Mouse (Mus musculus) E14TG2a.4 (cell line): ENCODE measurements around the gene Knstrn.
A peak's percentile ranks its signal among the peaks of the same experiment; 100 is the strongest.

ENCODE experiments used
- H3K27me3 ChIP-seq: 2 replicates; pipeline ENCODE4 v1.6.1; 2014; ENCODE audit warnings: low read length, control low read depth; ENCODE audit not compliant: insufficient read depth
- H3K36me3 ChIP-seq: 2 replicates; pipeline ENCODE4 v1.6.1; 2014; ENCODE audit warnings: low read length, control low read depth; ENCODE audit not compliant: insufficient read depth
- H3K4me1 ChIP-seq: replicated peaks from 2 replicates; pipeline ENCODE4 v1.6.1; 2014; ENCODE audit warnings: low read depth, low read length, control low read depth
- H3K4me3 ChIP-seq: replicated peaks from 2 replicates; pipeline ENCODE4 v1.5.1; 2014; ENCODE audit warnings: mild to moderate bottlenecking, low read length
- H3K9me3 ChIP-seq: 2 replicates; pipeline ENCODE4 v1.6.1; 2014; ENCODE audit warnings: low read length, control low read depth
- CTCF ChIP-seq: conservative IDR thresholded peaks from 2 replicates; pipeline ENCODE4 v1.5.1; 2014; ENCODE audit warnings: low read length
- NANOG ChIP-seq: IDR thresholded peaks from 2 replicates; pipeline ENCODE4 v1.6.1; 2014; ENCODE audit warnings: borderline replicate concordance, low read length, mixed read lengths
- POU5F1 ChIP-seq: IDR thresholded peaks from 2 replicates; pipeline ENCODE4 v1.6.1; 2014; ENCODE audit warnings: low read length, borderline replicate concordance

Knstrn gene

DNA sequence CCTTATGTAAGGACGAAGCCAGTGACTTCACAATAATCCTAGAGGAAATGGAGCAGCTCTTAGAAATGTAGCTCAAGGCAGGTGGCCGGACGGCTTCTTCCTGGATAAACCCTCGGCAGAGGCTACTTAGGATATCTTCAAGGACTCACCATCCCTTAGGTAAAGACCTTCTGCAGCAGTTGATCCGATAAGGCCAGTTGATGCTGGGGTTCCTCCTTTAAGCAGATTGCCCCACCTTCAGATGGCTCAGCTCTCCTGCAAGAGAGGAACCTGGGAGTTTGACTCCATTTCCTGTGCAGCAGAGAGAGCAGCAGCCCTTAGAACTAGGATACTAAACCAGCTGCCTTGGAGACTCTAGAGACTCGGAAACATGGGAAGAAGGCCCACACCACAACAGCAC, 20.3 kb downstream of the Knstrn start:
- peaks cover 43% of the 10 kb centered on the region for H3K4me1 ChIP-seq
- H3K36me3 ChIP-seq = peaks cover 75% of the 10 kb centered on the region
- TF ChIP-seq CTCF = no peak
- no peak for TF ChIP-seq POU5F1
- TF ChIP-seq NANOG = no peak
- H3K27me3 ChIP-seq = no peaks in the 10 kb centered on the region
- no peaks in the 10 kb centered on the region for H3K9me3 ChIP-seq
- no peak overlapping the region for H3K4me3 ChIP-seq

DNA sequence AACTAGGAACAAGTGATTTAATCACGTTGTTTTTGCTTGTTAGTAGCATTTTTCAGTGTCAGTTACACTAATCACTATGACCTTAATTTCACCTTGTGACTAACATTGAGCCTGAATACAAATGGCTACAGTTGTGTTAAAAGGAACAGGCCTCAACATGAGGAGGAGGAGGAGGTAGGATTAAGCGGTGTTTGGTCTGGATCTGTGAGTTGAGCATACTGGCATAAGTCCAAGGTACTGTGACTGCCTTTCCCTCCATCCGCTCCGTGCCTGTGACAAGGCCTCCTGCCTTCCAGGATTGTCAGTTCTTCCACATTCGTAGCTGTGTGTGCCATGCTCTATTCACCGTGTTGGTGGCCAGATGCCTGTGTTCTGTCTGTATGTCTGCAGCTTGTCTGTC, 21.3 kb downstream of the Knstrn start:
- no peaks in the 10 kb centered on the region for H3K27me3 ChIP-seq
- H3K4me3 ChIP-seq = no peak overlapping the region
- peaks cover 66% of the 10 kb centered on the region for H3K36me3 ChIP-seq
- peaks cover 47% of the 10 kb centered on the region for H3K4me1 ChIP-seq
- TF ChIP-seq NANOG (no peak), CTCF (no peak), POU5F1 (no peak)
- no peaks in the 10 kb centered on the region for H3K9me3 ChIP-seq

DNA sequence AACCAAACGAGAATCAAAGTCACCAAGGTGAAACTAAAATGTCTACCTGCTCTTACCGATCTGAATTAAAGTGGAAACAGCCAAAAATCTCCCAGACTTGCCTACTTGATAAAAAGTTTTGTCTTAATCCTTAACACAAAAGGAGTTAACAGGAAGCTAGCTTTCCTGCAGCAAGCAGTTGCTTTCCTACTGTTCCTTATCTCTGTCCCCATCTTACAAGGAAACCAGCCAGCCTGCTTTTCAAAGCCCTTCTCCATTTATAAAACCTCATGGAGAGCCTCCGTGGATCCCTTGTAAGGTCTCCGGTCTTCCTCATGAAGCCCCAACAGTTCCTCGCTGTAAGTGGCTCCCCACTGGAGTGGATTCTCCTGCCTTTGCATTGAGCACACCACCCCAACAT, 24.5 kb downstream of the Knstrn start:
- H3K4me3 ChIP-seq = 0 out of 2 replicates have a peak overlapping the region, but pooled peaks have one; percentile 32
- no peaks in the 10 kb centered on the region for H3K27me3 ChIP-seq
- TF ChIP-seq CTCF = no peak
- no peak for TF ChIP-seq NANOG
- no peaks in the 10 kb centered on the region for H3K9me3 ChIP-seq
- peaks cover 47% of the 10 kb centered on the region for H3K4me1 ChIP-seq
- H3K36me3 ChIP-seq = peaks cover 35% of the 10 kb centered on the region

DNA sequence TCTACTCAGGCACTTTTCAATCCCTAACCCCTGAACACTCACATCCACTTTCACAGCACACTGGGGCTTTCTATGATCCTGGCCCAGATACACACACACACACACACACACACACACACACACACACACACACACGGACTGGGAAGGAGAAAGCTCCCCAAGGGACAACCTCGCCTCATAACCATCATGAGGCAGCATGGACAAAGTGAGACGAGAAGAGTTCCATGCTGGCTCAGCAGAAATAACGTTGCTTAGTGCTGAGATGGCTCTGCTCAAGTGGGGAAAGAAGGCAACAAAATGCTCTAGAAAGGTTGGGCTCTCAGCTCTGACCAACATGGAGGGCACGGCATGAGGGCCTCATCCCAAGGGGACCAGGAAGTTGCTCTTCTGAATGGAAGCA, 27.4 kb downstream of the Knstrn start:
- Histone ChIP-seq H3K27me3 (no peaks in the 10 kb centered on the region), H3K9me3 (peaks cover 6% of the 10 kb centered on the region), H3K36me3 (peaks cover 6% of the 10 kb centered on the region), H3K4me3 (no peak overlapping the region), H3K4me1 (peaks cover 36% of the 10 kb centered on the region)
- TF ChIP-seq NANOG = no peak
- TF ChIP-seq CTCF = no peak
- TF ChIP-seq POU5F1 = no peak

DNA sequence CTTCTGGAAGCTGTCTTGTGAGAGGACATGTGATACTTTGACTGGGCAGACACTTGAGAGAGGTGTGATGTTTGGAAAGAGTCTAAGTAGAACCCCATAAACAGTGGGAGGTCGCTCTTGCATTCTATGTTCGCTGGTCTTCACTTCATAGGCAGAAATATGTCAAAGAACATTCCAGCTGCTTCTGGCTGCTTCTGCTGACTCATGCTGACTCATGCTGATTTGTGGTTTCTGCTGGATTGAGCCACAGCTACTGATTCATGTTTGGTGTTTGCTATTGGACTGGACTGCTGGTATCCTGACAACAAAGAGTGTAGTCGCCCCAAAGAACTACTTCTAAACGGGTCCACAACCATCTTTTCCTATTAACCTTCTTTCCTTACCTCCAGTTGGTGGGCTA, 28.0 kb downstream of the Knstrn start:
- no peak overlapping the region for H3K4me3 ChIP-seq
- TF ChIP-seq CTCF (no peak), NANOG (no peak), POU5F1 (no peak)
- H3K9me3 ChIP-seq = peaks cover 6% of the 10 kb centered on the region
- H3K36me3 ChIP-seq = peaks cover under 1% of the 10 kb centered on the region; the same call in 1 of the 2 replicates
- peaks cover 32% of the 10 kb centered on the region for H3K4me1 ChIP-seq
- no peaks in the 10 kb centered on the region for H3K27me3 ChIP-seq

DNA sequence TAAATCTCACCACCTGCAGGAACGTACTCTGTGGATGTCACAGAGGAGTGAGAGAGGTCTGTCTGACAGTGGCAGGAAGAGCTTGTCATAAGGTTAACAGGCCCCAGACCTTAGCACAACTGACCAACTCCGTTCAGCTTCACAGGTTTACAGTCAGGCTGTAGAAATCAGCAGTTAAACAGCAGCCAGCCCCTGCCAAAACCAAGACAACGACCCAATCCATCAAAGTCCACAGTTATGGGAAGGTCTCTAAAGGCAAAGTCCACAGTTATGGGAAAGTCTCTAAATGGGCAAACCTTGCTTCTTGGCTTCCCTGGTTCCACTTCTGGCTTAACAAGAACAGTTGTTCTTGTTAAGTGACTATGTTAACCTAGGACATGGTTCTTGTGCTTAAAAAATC, 30.6 kb downstream of the Knstrn start:
- Histone ChIP-seq H3K4me1 (peaks cover 6% of the 10 kb centered on the region), H3K4me3 (no peak overlapping the region), H3K36me3 (no peaks in the 10 kb centered on the region), H3K9me3 (peaks cover 6% of the 10 kb centered on the region), H3K27me3 (peaks cover 6% of the 10 kb centered on the region; the same call in 1 of the 2 replicates)
- no peak for TF ChIP-seq NANOG
- no peak for TF ChIP-seq CTCF
- no peak for TF ChIP-seq POU5F1

DNA sequence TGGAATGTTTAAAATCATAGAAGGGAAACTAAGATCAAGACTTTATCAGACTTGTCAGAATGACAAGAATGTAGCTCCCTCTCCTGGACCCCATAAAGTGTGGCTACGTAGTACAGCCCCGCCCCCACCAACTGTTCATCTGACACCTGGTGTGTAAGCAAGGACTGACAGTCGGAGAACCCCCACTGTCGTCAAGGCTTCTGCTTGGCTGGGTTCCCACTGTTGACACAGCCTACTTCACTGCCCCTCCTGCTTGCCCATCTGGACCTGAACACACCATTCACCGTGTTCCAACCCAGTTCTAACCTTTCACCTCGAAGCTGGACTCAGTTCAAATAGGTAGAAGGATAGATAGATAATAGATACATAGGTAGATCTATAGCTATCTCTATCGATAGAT, 32.4 kb downstream of the Knstrn start:
- Histone ChIP-seq H3K4me1 (0 out of 2 replicates have a peak, but pooled peaks cover 5% of the 10 kb centered on the region), H3K4me3 (no peak overlapping the region), H3K36me3 (no peaks in the 10 kb centered on the region), H3K27me3 (peaks cover 12% of the 10 kb centered on the region), H3K9me3 (peaks cover 6% of the 10 kb centered on the region)
- TF ChIP-seq POU5F1 = no peak

DNA sequence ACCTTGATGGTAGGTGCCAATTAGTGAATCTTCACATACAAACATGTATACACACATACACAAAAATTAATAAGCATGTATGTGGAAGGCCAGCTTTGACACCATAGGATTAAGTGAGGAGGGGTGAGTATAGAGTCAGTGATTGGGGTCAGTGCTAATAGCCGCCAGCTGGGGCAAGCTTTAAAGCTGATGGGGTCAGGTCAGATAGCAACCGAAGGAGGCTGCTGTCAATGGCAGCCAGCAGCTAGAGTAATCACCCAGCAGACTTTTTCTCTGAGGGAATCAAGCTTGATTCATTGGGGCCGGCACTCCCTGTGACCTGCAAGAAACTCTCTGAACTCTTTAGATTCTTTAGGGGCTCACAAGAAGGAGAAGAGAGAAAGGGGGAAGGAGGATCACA, 38.0 kb downstream of the Knstrn start:
- no peak for TF ChIP-seq NANOG
- TF ChIP-seq CTCF = no peak
- no peaks in the 10 kb centered on the region for H3K36me3 ChIP-seq

DNA sequence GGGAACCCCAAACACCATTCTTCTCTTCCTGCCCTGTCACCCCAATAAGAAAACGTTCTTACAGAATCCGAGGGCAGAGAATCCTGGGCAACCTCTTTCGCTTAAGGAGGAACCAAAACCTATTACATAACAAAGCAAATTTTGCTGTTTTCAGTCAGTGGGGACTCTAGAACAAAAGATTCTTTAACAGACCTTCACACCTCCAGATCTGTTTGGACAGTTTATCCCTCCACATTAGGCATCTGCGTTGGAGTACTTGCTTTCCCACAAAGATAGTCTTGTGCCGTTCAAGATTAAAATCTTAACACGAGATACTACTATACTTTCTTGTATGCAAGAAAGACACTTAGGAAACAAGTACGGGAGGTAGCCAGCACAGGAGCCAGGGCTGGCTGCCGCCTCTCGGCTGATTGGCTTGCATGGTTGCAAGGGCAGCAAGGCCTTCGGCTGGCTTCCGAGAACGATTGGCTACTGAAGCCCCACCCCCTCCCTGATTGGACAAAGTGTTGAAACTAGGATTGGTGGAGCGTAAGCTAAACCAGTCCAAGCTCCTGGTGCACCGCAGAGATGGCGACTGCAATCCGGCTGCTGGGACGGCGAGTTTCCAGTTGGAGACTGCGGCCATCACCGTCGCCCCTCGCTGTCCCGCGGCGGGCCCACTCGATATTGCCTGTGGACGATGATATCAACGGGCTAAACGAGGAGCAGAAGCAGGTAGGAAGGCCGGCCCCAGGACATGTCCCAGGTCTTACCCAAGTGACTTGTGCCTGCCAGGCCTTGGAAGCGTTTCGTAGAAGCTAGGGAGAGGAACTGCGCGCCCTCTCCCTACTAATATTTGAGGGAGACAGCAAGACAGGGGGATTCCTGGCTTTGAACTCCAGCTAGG, 47.9 kb downstream of the Knstrn start, which contains the start of gene Ivd:
Gene Ivd (plus strand): TSS at position 501 of the 886 bp plus-strand sequence.
- Histone ChIP-seq H3K4me3 (peak within 1 kb of the TSS; percentile 85), H3K36me3 (peaks cover 12% of the 10 kb centered on the region), H3K4me1 (peaks cover 9% of the 10 kb centered on the region), H3K27me3 (0 out of 2 replicates have a peak, but pooled peaks cover 3% of the 10 kb centered on the region), H3K9me3 (no peaks in the 10 kb centered on the region)
- TF ChIP-seq CTCF (no peak), POU5F1 (no peak), NANOG (no peak)

More for the DNA sequence above, 38.0 kb downstream of the Knstrn start:
- Histone ChIP-seq H3K4me3 (no peak overlapping the region), H3K27me3 (peaks cover 12% of the 10 kb centered on the region), H3K4me1 (no peaks in the 10 kb centered on the region), H3K9me3 (no peaks in the 10 kb centered on the region)
